Mouse (Mus musculus): ENCODE data around the gene Sltm. TPM values are rescaled to one million over a fixed set of nuclear protein-coding genes. Genes with fewer than 3 reads are reported as not detected.
A peak's percentile ranks its signal among the peaks of the same experiment; 100 is the strongest.
"Not testable (repeated sequence)": the region's sequence is repeated elsewhere in the genome, so short reads cannot be mapped to it uniquely, and the experiment has no call there.

Sltm gene
- 6.9 and 8.6 TPM in 2 replicates for polyA plus RNA-seq (2012; rRNA removed)

- DNase-seq (ENCODE audit: low read depth) = peak; percentile 49
These were observed at the start of gene Sltm for GRCm38 (mm10) chr9:70542305-70543041. Gene Sltm, plus strand, starts transcription at chr9:70542754.

GRCm38 (mm10) chr9:70493038-70493437, 49.5 kb upstream of the Sltm start:
- DNase-seq (ENCODE audit: low read depth) = no peak

- DNase-seq (ENCODE audit: low read depth) = no peak
These were observed 45.6 kb upstream of the Sltm start for GRCm38 (mm10) chr9:70496990-70497389.

DNA sequence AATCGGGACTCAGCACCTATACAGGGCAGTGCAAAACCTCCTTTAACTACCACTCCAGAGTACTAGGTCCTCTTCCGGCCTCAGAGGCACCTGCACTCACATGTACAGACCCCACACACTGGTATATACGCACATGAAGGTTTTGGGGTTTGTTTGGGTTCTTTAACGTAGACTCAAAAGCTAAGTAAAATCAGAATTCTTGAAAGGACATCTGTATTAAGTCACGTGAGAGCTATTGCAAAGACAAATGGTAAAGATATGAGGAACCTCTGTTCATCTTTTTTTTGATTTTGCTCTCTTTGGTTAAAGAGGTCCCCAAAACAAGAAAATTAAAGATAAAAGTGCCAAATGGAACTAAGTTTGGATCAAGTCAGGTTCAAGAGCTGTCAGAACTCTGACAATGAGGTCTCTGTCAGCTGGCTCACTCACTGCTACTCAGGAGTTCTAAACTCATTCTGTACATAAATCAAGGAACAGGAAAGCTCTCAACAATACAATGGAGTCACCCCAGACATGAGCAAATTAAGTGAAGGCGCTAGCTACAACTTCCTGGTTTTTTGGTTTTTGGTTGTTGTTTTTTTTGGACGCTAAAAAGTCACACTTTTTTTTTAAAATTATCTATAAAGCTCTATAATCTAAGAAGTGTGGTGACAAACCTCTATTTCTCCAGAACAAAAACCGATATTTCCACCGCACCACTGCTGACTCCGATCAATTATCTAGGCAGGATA, 40.1 kb upstream of the Sltm start:
- no peak for DNase-seq (ENCODE audit: low read depth)

DNA sequence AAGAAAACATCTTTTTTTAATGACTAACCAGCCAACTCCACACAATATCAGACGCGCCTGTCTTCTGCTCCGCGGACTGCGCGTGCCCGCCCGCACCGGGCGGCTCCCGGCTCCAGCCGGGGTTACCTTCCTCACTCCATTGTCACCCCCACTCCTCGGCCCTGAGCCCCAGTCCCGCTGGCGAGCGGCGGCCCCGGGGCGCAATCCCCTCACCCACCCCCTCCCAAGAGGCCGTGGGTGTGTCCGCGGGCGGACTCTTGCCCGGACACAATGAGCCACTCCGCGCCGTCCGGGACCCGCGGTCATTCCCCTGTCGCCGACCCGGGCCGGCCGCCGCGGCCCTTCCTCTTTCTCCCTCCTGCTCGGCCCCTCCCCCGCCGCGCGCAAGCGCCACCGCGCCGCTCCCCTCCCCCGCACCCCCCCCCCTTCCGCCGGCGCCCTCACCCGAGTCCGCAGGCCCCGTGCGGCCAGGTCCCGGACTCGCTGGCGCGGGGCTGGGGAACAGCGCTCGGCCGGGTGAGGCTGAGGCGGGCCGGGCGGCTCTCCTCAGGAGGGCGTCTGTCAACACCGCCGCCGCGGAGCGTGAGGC, 39.4 kb upstream of the Sltm start:
- DNase-seq (ENCODE audit: low read depth) = no peak

GRCm38 (mm10) chr9:70503626-70504041, 38.9 kb upstream of the Sltm start, which contains the start of gene Rnf111:
Gene Rnf111, minus strand, starts transcription at chr9:70503725.
- DNase-seq (ENCODE audit: low read depth) = peak; percentile 50

- no peak for DNase-seq (ENCODE audit: low read depth)
These were observed 36.4 kb upstream of the Sltm start for GRCm38 (mm10) chr9:70506186-70506585.

- DNase-seq (ENCODE audit: low read depth) = no peak
These were observed 35.8 kb upstream of the Sltm start for GRCm38 (mm10) chr9:70506787-70507186.

- no peak for DNase-seq (ENCODE audit: low read depth)
These were observed 32.5 kb upstream of the Sltm start for GRCm38 (mm10) chr9:70509906-70510525.

DNA sequence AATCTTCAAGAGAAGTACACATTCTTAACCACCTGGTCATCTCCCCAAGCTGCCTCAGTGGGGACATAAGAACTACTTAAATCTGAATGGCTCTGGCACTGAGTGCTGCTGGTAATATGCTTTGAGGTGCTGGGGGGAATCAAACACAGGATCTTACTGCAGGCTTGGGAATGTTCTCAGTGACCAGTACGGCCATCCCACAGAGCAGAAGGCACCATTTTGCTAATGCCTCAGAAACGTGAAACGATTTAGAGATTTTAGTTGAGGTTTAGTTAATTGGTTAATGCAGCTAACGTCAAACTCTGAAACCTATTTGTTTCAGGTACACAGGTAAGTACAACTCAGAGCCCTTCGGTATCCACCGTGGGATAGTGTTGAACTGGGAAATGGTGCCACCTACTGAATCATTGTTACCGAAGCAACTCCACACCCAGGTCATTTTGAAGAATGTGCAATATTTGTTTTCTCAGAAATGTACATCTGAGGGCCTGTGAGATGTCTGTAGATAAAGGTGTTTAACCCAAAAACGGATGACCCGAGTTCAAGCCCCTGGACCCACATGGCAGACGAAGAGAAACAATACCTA, 31.5 kb upstream of the Sltm start:
- no peak for DNase-seq (ENCODE audit: low read depth)

- no peak for DNase-seq (ENCODE audit: low read depth)
These were observed 30.9 kb upstream of the Sltm start for GRCm38 (mm10) chr9:70511681-70512080.

DNA sequence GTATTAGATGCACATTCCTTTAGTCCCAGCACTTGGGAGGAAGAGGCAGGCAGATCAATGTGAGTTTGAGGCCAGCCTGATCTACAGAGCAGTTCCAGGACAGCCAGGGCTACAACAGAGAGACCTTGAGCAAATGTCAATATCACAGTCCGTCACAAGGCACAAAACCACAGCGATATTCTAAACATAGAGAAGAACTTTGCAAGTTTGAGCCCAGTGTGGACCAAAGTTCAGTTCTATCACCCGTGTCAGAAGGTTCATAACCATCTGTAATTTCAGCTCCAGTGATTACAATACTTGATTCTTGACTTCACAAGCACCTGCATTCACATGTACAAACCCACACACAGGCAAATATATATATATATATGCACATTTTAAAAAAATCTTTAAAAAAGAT, 21.9 kb upstream of the Sltm start:
- DNase-seq (ENCODE audit: low read depth) = no peak

DNA sequence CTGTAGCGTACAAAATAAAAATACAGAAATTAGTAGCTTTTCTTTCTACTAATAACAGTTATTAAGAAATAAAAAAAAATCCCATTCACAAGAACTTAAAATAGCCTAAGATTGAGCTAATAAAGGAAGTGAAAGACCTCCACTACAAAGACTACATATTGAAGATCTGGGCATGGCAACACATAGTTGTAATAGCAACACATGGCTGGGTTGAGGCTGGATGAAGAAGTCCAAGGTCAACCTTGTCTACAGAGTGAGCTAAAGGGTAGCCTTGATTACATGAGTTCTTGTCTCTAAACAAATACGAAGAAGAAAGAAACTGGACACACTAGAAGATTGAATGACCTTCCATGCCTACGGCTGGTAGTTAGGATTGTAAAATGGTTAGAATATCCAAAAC, 18.7 kb upstream of the Sltm start:
- no peak for DNase-seq (ENCODE audit: low read depth)

DNA sequence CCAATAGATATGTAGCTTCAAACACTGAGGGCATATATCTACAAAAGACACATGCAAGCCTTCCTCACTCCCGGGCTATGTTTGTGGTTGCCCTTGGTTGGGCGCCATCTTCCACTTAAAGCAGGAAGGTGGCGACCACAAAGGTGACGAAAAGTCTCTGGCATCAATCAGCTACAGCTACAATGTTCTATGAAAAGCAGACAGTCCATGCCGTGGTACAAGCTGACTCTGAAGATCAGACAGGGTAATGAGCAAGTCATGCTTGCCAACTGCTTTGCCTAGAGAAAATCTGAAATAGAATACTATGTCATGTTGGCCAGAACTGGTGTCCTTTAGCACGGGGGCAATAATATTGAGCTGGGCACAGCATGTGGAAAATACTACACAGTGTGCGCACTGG, 18.2 kb upstream of the Sltm start:
- no peak for DNase-seq (ENCODE audit: low read depth)

- DNase-seq (ENCODE audit: low read depth) = no peak
These were observed 9.2 kb upstream of the Sltm start for GRCm38 (mm10) chr9:70533328-70533727.

GRCm38 (mm10) chr9:70541584-70541983, 970 bp upstream of the Sltm start:
- DNase-seq (ENCODE audit: low read depth) = no peak

DNA sequence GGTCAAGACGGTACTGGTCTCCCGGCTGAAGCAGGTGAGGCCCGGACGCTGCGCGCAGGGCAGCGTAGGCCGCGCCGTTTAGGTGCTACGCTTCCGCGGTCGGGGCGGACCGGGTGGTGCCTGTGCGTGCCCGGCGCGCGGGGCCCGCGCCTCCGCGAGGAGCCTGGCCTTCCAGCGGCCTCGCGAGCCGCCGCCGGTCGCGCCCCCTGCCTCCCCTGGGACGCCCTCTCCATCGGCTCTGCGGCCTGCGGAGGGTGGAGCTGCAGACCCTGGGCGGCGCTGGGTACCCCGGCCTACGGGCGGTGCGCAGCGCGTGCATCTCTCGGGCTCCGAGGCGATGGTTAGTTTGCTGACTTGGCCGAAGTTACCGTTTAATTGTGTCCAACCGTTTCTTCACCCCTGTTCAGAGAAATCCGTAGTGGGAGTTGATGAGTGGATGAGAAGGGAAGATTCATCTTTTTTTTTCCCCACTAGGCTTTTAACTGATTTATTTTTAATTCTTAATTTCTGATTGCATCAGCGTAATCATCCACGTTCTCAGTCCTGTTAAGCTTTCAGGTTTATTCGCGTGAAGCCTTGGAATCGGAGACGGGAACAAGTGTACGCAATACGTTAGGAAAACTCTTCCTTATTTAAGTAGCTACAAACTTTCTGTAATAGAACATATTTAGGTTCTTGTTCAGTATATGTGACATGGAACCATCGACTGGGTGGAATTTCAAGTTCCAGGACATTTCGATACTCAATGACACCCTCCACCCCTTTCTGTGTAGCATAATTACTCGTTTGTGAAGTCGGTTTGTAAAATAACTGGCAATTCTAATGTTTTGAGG, 710 bp downstream of the Sltm start:
- DNase-seq (ENCODE audit: low read depth) = no peak

DNA sequence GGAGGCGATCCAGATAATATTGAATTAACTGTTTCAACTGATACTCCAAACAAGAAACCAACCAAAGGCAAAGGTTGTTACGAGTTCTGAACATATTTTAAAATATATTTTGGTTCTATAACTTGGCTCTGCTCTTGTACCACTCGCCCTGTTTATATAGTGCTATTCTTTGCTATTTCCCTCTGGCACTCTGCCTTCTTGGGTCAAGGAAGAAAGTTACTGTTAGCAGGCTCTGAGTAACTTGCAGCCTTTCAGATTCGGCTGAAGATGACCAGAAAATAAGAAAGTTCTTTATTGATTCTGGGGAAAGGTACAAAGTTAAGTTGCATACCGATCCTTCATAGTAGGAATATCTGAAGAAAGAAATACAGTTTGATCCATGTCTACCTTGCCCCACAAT, 1.4 kb downstream of the Sltm start:
- DNase-seq (ENCODE audit: low read depth) = no peak

- no peak for DNase-seq (ENCODE audit: low read depth)
These were observed 2.3 kb downstream of the Sltm start for GRCm38 (mm10) chr9:70544831-70545230.

GRCm38 (mm10) chr9:70546576-70546975, 4.0 kb downstream of the Sltm start:
- not testable (repeated sequence) for DNase-seq (ENCODE audit: low read depth)

DNA sequence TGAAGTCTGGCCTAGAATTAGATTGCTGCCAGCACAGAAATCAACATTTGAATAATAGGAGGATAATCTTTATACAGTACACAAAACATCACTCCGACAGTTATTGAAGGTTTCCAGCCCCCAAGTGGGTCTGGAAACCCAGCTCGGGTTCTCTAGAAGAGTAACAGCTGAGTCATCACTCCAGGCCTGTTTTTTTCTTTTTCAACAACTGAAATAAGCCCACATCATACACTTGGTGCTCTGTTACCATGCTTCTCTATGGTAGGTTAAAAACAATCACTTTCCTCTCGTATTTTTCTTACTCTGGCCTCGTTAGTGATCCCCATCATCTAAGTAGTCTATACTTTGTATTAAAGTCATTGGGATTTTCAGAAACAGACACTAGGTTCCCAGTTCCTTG, 5.8 kb downstream of the Sltm start:
- no peak for DNase-seq (ENCODE audit: low read depth)
